Mouse (Mus musculus) forebrain, postnatal 0 days (tissue): Measurements from ENCODE around the gene Pip5k1a. TPM values are rescaled to one million over a fixed set of nuclear protein-coding genes. Genes with fewer than 3 reads are reported as not detected.

Source experiments
- ATAC-seq: fragments of 200-750 bp; cut with Nextera tagmentation; 2 replicates; pipeline ENCODE4 v1.8.0; 2017; ENCODE audit warnings: mild to moderate bottlenecking, moderate library complexity
- DNase-seq: peaks from one replicate; pipeline ENCODE4 v3.0.0-alpha.2; 2015
- H3K27ac ChIP-seq: fragments of 300-500 bp; sonication (generic); 2 replicates; pipeline ENCODE4 v1.5.1; 2014; ENCODE audit warnings: low read depth, mild to moderate bottlenecking, antibody characterized with exemption, low read length, moderate library complexity, mixed read lengths
- H3K27me3 ChIP-seq: fragments of 300-500 bp; sonication (generic); 2 replicates; pipeline ENCODE4 v1.6.1; 2014; ENCODE audit warnings: mild to moderate bottlenecking, low read length, mixed read lengths; ENCODE audit not compliant: insufficient read depth
- H3K36me3 ChIP-seq: fragments of 300-500 bp; sonication (generic); 2 replicates; pipeline ENCODE4 v1.6.1; 2014; ENCODE audit warnings: mild to moderate bottlenecking, moderate library complexity; ENCODE audit not compliant: insufficient read depth
- H3K4me1 ChIP-seq: fragments of 300-500 bp; sonication (generic); 2 replicates; pipeline ENCODE4 v1.6.1; 2014; ENCODE audit warnings: antibody characterized with exemption; ENCODE audit not compliant: insufficient read depth
- H3K4me2 ChIP-seq: fragments of 300-500 bp; sonication (generic); 2 replicates; pipeline ENCODE4 v1.6.1; 2014; ENCODE audit warnings: low read depth, mild to moderate bottlenecking, moderate library complexity
- H3K4me3 ChIP-seq: fragments of 300-500 bp; sonication (generic); 2 replicates; pipeline ENCODE4 v1.5.1; 2014; ENCODE audit warnings: low read depth, low read length, mixed read lengths
- H3K9ac ChIP-seq: fragments of 300-500 bp; sonication (generic); 2 replicates; pipeline ENCODE4 v1.6.1; 2014; ENCODE audit warnings: mild to moderate bottlenecking
- H3K9me3 ChIP-seq: fragments of 300-500 bp; sonication (generic); 2 replicates; pipeline ENCODE4 v1.6.1; 2016; ENCODE audit warnings: low read length
- CTCF ChIP-seq: sonication (generic); IDR thresholded peaks from 2 replicates; pipeline ENCODE4 v1.5.1; 2016; ENCODE audit warnings: antibody characterized with exemption, control low read depth, low read depth
- WGBS: fragments of 180-500 bp; shearing (Covaris S2); extraction: QIAGEN DNeasy Blood & Tissue Kit; methylation state at CpG from one replicate; pipeline ENCODE4 v1.1.7; 2014; 5-methylcytosine and 5-hydroxymethylcytosine counted together
- polyA plus RNA-seq: library from polyadenylated mRNA; unstranded; fragments of >200 nt; fragmentation: Nextera tagmentation; extraction: Ambion mirVana; gene quantifications from 2 replicates; pipeline ENCODE4 v1.2.1, GENCODE M21; 2015
- total RNA-seq: library from RNA; depleted of rRNA; stranded (reverse); fragments of >200 nt; gene quantifications from 2 replicates; pipeline ENCODE4 v1.2.3, GENCODE M21; 2014

The Pip5k1a gene
- total and polyA plus RNA-seq, 2 experiments from 2014 or later, result 14.5 to 22.6 TPM

DNA sequence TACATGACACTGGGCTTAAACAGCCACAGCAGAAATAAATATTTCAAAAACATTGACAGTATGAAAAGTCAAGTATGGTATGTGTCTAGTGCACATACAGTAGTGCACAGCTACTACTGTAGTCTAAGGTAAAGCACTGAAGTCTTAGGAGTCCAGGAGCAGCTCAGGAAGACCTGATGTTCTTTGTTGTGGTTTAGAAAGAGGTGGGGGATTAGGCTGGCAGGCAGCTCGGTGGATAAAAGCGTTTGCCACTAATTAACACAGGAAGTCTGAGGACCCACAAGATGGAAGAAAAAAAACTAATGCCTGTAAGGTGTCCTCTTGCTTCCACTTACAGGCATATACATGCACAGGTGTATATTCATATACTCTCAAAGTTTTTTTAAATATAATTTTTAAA, 5.9 kb downstream of the Pip5k1a start:
- WGBS, result 3% methylated on average over 2 of the region's 2 CpGs
- no peak for TF ChIP-seq CTCF
- no peak for ATAC-seq

GRCm38 (mm10) chr3:95088071-95088470, 18.7 kb downstream of the Pip5k1a start:
- H3K4me2 ChIP-seq, result no peak overlapping the region
- no peak overlapping the region for H3K27ac ChIP-seq
- no peaks in the 10 kb centered on the region for H3K4me1 ChIP-seq
- DNase-seq, result no peak
- no peak for TF ChIP-seq CTCF
- no peaks in the 10 kb centered on the region for H3K27me3 ChIP-seq
- H3K9me3 ChIP-seq, result no peaks in the 10 kb centered on the region
- ATAC-seq, result no peak
- no peak overlapping the region for H3K4me3 ChIP-seq
- WGBS, result 93% methylated on average over 1 of the region's 1 CpGs
- no peak overlapping the region for H3K9ac ChIP-seq
- no peaks in the 10 kb centered on the region for H3K36me3 ChIP-seq

More for the DNA sequence above, 5.9 kb downstream of the Pip5k1a start:
- no peaks in the 10 kb centered on the region for H3K27me3 ChIP-seq
- no peak overlapping the region for H3K4me3 ChIP-seq
- H3K36me3 ChIP-seq, result no peaks in the 10 kb centered on the region; the same call in 1 of the 2 replicates
- peaks cover 9% of the 10 kb centered on the region for H3K4me1 ChIP-seq
- no peaks in the 10 kb centered on the region for H3K9me3 ChIP-seq
- H3K4me2 ChIP-seq, result no peak overlapping the region
- DNase-seq, result no peak
- H3K27ac ChIP-seq, result no peak overlapping the region
- no peak overlapping the region for H3K9ac ChIP-seq

- TF ChIP-seq CTCF, result no peak
- H3K4me3 ChIP-seq, result no peak overlapping the region
- 96% methylated on average over 2 of the region's 2 CpGs for WGBS
- peaks cover 67% of the 10 kb centered on the region for H3K36me3 ChIP-seq
- DNase-seq, result no peak
- H3K4me1 ChIP-seq, result no peaks in the 10 kb centered on the region
- H3K27ac ChIP-seq, result no peak overlapping the region
- H3K9ac ChIP-seq, result no peak overlapping the region
- H3K4me2 ChIP-seq, result no peak overlapping the region
- ATAC-seq, result no peak
- no peaks in the 10 kb centered on the region for H3K9me3 ChIP-seq
- H3K27me3 ChIP-seq, result no peaks in the 10 kb centered on the region
Observed at GRCm38 (mm10) chr3:95071606-95072005, 35.1 kb downstream of the Pip5k1a start.

DNA sequence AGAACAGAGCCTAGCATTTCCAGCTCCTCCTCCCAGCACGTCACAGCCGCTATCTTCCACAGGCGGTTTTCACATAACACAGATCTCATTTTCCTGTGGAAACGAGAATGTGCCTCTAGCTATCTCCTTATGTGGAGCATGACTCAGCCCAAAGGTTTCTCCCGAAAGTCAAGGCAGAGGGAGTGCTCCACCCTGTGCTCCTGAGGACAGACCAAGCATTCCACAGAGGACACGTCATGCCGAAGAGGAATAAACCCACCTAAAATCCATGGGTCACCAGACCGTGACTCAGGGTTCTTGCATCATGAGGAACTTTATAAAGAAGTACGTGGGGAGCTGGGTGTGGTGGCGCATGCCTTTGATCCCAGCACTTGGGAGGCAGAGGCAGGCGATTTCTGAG, 40.2 kb downstream of the Pip5k1a start:
- WGBS, result 93% methylated on average over 11 of the region's 11 CpGs
- no peaks in the 10 kb centered on the region for H3K9me3 ChIP-seq
- no peak for ATAC-seq
- DNase-seq, result no peak
- no peaks in the 10 kb centered on the region for H3K4me1 ChIP-seq
- H3K4me3 ChIP-seq, result no peak overlapping the region
- no peak overlapping the region for H3K27ac ChIP-seq
- H3K27me3 ChIP-seq, result no peaks in the 10 kb centered on the region
- H3K36me3 ChIP-seq, result peaks cover 82% of the 10 kb centered on the region
- H3K4me2 ChIP-seq, result no peak overlapping the region
- no peak overlapping the region for H3K9ac ChIP-seq
- TF ChIP-seq CTCF, result no peak

- no peak overlapping the region for H3K27ac ChIP-seq
- no peak for ATAC-seq
Observed at GRCm38 (mm10) chr3:95066095-95066494, 40.6 kb downstream of the Pip5k1a start.

DNA sequence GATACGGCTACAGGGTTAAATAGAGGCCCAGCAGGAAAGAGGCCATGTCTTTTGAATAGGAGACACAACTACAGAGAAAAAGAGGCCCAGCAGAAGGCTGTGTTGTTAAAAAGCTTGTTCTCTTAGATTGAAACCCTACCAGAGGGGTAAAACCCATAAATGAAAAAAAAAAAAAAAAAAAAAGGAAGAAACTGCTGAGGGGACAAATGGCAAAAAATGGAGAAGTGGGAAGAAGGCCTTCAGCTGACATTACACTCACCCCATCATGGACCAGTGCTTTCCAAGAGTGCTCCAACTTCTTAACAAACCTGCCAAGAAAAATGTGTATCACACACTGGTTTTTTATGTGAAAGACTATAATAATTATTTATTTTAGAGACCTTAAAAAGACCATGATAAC, 41.2 kb downstream of the Pip5k1a start:
- Histone ChIP-seq H3K4me3 (no peak overlapping the region), H3K4me1 (no peaks in the 10 kb centered on the region), H3K4me2 (no peak overlapping the region), H3K36me3 (peaks cover 81% of the 10 kb centered on the region), H3K9me3 (no peaks in the 10 kb centered on the region), H3K9ac (no peak overlapping the region), H3K27me3 (no peaks in the 10 kb centered on the region), H3K27ac (no peak overlapping the region)
- WGBS, result 86% methylated on average over 1 of the region's 1 CpGs
- DNase-seq (no peak), ATAC-seq (no peak)
- TF ChIP-seq CTCF, result no peak

More at GRCm38 (mm10) chr3:95066095-95066494, 40.6 kb downstream of the Pip5k1a start:
- Histone ChIP-seq H3K9ac (no peak overlapping the region), H3K27me3 (no peaks in the 10 kb centered on the region), H3K4me2 (no peak overlapping the region), H3K4me3 (no peak overlapping the region), H3K9me3 (no peaks in the 10 kb centered on the region), H3K4me1 (no peaks in the 10 kb centered on the region), H3K36me3 (peaks cover 81% of the 10 kb centered on the region)
- no peak for DNase-seq
- 88% methylated on average over 6 of the region's 6 CpGs for WGBS
- TF ChIP-seq CTCF, result no peak

DNA sequence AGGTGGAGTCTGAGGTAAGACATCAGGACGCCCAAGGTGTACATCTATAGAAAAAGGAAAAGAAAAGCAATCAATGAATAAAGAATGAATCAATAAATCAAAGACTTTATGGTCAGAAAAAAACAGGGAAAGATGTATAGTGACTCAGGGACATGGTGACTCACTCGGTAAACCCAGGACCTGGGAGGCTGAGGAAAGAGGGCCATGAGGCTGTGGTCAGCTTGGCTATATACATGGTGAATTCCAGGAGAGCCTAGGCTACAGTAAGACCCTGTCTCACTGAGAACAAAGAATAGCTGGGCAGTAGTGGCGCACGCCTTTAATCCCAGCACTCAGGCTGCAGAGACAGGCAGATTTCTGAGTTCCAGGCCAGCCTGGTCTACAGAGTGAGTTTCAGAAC, 43.0 kb downstream of the Pip5k1a start:
- Histone ChIP-seq H3K36me3 (peaks cover 86% of the 10 kb centered on the region), H3K4me3 (no peak overlapping the region), H3K4me2 (no peak overlapping the region), H3K4me1 (no peaks in the 10 kb centered on the region), H3K27me3 (no peaks in the 10 kb centered on the region), H3K27ac (no peak overlapping the region), H3K9me3 (no peaks in the 10 kb centered on the region), H3K9ac (no peak overlapping the region)
- TF ChIP-seq CTCF, result no peak
- ATAC-seq, result no peak
- 93% methylated on average over 4 of the region's 4 CpGs for WGBS
- no peak for DNase-seq

DNA sequence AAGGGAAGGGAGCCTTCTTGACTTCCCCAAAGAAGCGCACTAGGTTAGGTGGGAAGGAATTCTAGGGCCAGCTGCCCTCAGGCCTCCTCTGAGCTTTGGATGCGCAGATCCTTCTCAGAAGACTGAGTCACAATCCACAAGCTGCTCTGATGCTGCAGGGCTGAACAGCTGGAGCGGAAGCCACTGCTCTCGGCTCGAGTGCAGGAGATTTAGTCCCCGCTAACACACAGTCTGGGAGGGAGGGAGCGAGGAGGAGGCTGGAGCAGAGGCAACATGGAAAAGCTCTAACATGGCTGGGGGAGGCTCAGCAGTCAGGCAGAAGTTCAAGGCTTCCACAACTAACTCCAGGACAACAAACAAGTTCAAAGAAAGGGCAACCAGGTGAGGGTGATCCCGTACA, 48.7 kb downstream of the Pip5k1a start:
- no peaks in the 10 kb centered on the region for H3K9me3 ChIP-seq
- ATAC-seq, result no peak
- no peaks in the 10 kb centered on the region for H3K27me3 ChIP-seq
- no peak overlapping the region for H3K4me2 ChIP-seq
- no peak for TF ChIP-seq CTCF
- WGBS, result 79% methylated on average over 8 of the region's 8 CpGs
- peaks cover 54% of the 10 kb centered on the region for H3K36me3 ChIP-seq
- H3K4me3 ChIP-seq, result no peak overlapping the region
- no peak overlapping the region for H3K27ac ChIP-seq
- H3K4me1 ChIP-seq, result no peaks in the 10 kb centered on the region
- no peak for DNase-seq
- H3K9ac ChIP-seq, result no peak overlapping the region
